Mouse (Mus musculus): ENCODE measurements at regions not wholly inside any gene's neighbourhood (a gene's known extent, or its start where the extent isn't known, plus 50 kb on each side); places are given as distances from the start of the nearest gene placed in this dataset.

- no peak for DNase-seq
Measured at GRCm38 (mm10) chr3:52929827-52930605, 87.0 kb downstream of the Cog6 start.

GRCm38 (mm10) chr3:52927361-52927841, 89.6 kb downstream of the Cog6 start:
- no peak for DNase-seq

GRCm38 (mm10) chr3:52926549-52926948, 90.5 kb downstream of the Cog6 start:
- DNase-seq = no peak

- no peak for DNase-seq
Measured at GRCm38 (mm10) chr3:52925223-52925622, 91.8 kb downstream of the Cog6 start.

- no peak for DNase-seq
Measured at GRCm38 (mm10) chr3:52924631-52925030, 92.4 kb downstream of the Cog6 start.

- no peak for DNase-seq
Measured at GRCm38 (mm10) chr3:52923824-52924559, 93.0 kb downstream of the Cog6 start.

GRCm38 (mm10) chr3:52922411-52922810, 94.6 kb downstream of the Cog6 start:
- no peak for DNase-seq

- no peak for DNase-seq
Measured at GRCm38 (mm10) chr3:52906823-52907564, 110.0 kb downstream of the Cog6 start.

- no peak for DNase-seq
Measured at GRCm38 (mm10) chr3:52904028-52904427, 113.0 kb downstream of the Cog6 start.

- DNase-seq = no peak
Measured at GRCm38 (mm10) chr3:52897665-52898064, 119.4 kb downstream of the Cog6 start.

GRCm38 (mm10) chr3:52896462-52896861, 120.6 kb downstream of the Cog6 start:
- no peak for DNase-seq

GRCm38 (mm10) chr3:52895751-52896150, 121.3 kb downstream of the Cog6 start:
- DNase-seq = no peak

- DNase-seq = no peak
Measured at GRCm38 (mm10) chr3:52894812-52895211, 122.2 kb downstream of the Cog6 start.

- no peak for DNase-seq
Measured at GRCm38 (mm10) chr3:52889156-52889715, 127.8 kb downstream of the Cog6 start.

- no peak for DNase-seq
Measured at GRCm38 (mm10) chr3:52881981-52882380, 135.1 kb downstream of the Cog6 start.

GRCm38 (mm10) chr3:52881139-52881538, 135.9 kb downstream of the Cog6 start:
- no peak for DNase-seq

- no peak for DNase-seq
Measured at GRCm38 (mm10) chr3:52879700-52880099, 137.3 kb downstream of the Cog6 start.

GRCm38 (mm10) chr3:52878334-52878733, 138.7 kb downstream of the Cog6 start:
- no peak for DNase-seq

- DNase-seq = no peak
Measured at GRCm38 (mm10) chr3:52872260-52872659, 144.8 kb downstream of the Cog6 start.

- no peak for DNase-seq
Measured at GRCm38 (mm10) chr3:52863146-52863849, 153.7 kb downstream of the Cog6 start.

GRCm38 (mm10) chr3:52862026-52862425, 155.0 kb downstream of the Cog6 start:
- no peak for DNase-seq

GRCm38 (mm10) chr3:52861538-52861937, 155.5 kb downstream of the Cog6 start:
- DNase-seq = no peak

All from cerebellum, adult 11 months (tissue).